Mouse (Mus musculus) ES-CJ7 (cell line): ENCODE measurements around the gene Adamtsl3.

Source experiments
- DNase-seq: peaks from one replicate; pipeline ENCODE4 v3.0.0; 2011; ENCODE audit warnings: low read depth, low spot score

Adamtsl3 gene

GRCm38 (mm10) chr7:82335211-82336121, at the start of gene Adamtsl3:
Gene Adamtsl3 (plus strand): TSS chr7:82335694.
- peak; percentile 15 for DNase-seq

- DNase-seq, result peak; percentile 55
These were observed 48.3 kb upstream of the Adamtsl3 start for GRCm38 (mm10) chr7:82287242-82287641.

- no peak for DNase-seq
These were observed 42.1 kb upstream of the Adamtsl3 start for GRCm38 (mm10) chr7:82293441-82293840.

- no peak for DNase-seq
These were observed 41.4 kb upstream of the Adamtsl3 start for GRCm38 (mm10) chr7:82294083-82294482.

GRCm38 (mm10) chr7:82294611-82295010, 40.9 kb upstream of the Adamtsl3 start:
- DNase-seq, result no peak

- no peak for DNase-seq
These were observed 27.1 kb upstream of the Adamtsl3 start for GRCm38 (mm10) chr7:82308398-82308797.

GRCm38 (mm10) chr7:82318515-82318914, 17.0 kb upstream of the Adamtsl3 start:
- DNase-seq, result no peak

GRCm38 (mm10) chr7:82326616-82327015, 8.9 kb upstream of the Adamtsl3 start:
- no peak for DNase-seq

GRCm38 (mm10) chr7:82327201-82327600, 8.3 kb upstream of the Adamtsl3 start:
- no peak for DNase-seq

GRCm38 (mm10) chr7:82327881-82328280, 7.6 kb upstream of the Adamtsl3 start:
- no peak for DNase-seq

GRCm38 (mm10) chr7:82329831-82330230, 5.7 kb upstream of the Adamtsl3 start:
- no peak for DNase-seq

GRCm38 (mm10) chr7:82330860-82331259, 4.6 kb upstream of the Adamtsl3 start:
- no peak for DNase-seq

- DNase-seq, result no peak
These were observed 1.5 kb upstream of the Adamtsl3 start for GRCm38 (mm10) chr7:82334000-82334399.

- peak; percentile 22 for DNase-seq
These were observed 638 bp downstream of the Adamtsl3 start for GRCm38 (mm10) chr7:82336132-82336531.

- no peak for DNase-seq
These were observed 2.6 kb downstream of the Adamtsl3 start for GRCm38 (mm10) chr7:82338121-82338520.

- DNase-seq, result no peak
These were observed 3.0 kb downstream of the Adamtsl3 start for GRCm38 (mm10) chr7:82338532-82338931.

GRCm38 (mm10) chr7:82339214-82339613, 3.7 kb downstream of the Adamtsl3 start:
- DNase-seq, result peak; percentile 54

GRCm38 (mm10) chr7:82341476-82341875, 6.0 kb downstream of the Adamtsl3 start:
- no peak for DNase-seq

- DNase-seq, result no peak
These were observed 11.2 kb downstream of the Adamtsl3 start for GRCm38 (mm10) chr7:82346706-82347105.

- DNase-seq, result no peak
These were observed 14.3 kb downstream of the Adamtsl3 start for GRCm38 (mm10) chr7:82349796-82350195.

GRCm38 (mm10) chr7:82350421-82350820, 14.9 kb downstream of the Adamtsl3 start:
- DNase-seq, result no peak

GRCm38 (mm10) chr7:82359146-82359545, 23.7 kb downstream of the Adamtsl3 start:
- no peak for DNase-seq

- no peak for DNase-seq
These were observed 24.2 kb downstream of the Adamtsl3 start for GRCm38 (mm10) chr7:82359674-82360073.
